Mouse (Mus musculus): ENCODE results near the gene Hoxa10. TPM values are rescaled to one million over a fixed set of nuclear protein-coding genes. Genes with fewer than 3 reads are reported as not detected.

Hoxa10 gene
- polyA plus RNA-seq, 1 experiment = not detected

- DNase-seq (ENCODE audit: low read depth in 1 of 2, low spot score in 2 of 2) = no peak
- H3K36me3 ChIP-seq (ENCODE audit: control insufficient read depth, insufficient read depth, low read length) = no peaks in the 10 kb centered on the region
- H3K27ac ChIP-seq (ENCODE audit: insufficient read depth, low read length) = no peak overlapping the region
- peaks cover 74% of the 10 kb centered on the region for H3K27me3 ChIP-seq (ENCODE audit: control insufficient read depth, insufficient read depth, low read length)
- WGBS = 3% methylated on average over 16 of the region's 16 CpGs
- H3K4me3 ChIP-seq (ENCODE audit: extremely low read depth, insufficient read depth, insufficient read length) = no peak overlapping the region
- TF ChIP-seq POLR2A (IDR thresholded peaks at IDR 0.05; ENCODE audit: low read depth, low read length) (no peak), CTCF (IDR thresholded peaks at IDR 0.05; ENCODE audit: extremely low read depth, insufficient read depth, insufficient read length, insufficient replicate concordance) (no peak)
- H3K4me1 ChIP-seq (ENCODE audit: control insufficient read depth, insufficient read depth, insufficient read length) = peaks cover 15% of the 10 kb centered on the region
These were observed 8.7 kb upstream of the Hoxa10 start for GRCm38 (mm10) chr6:52249415-52249738.

- TF ChIP-seq CTCF (IDR thresholded peaks at IDR 0.05; ENCODE audit: extremely low read depth, insufficient read depth, insufficient read length, insufficient replicate concordance) (no peak), POLR2A (IDR thresholded peaks at IDR 0.05; ENCODE audit: low read depth, low read length) (no peak)
- Histone ChIP-seq H3K4me3 (ENCODE audit: extremely low read depth, insufficient read depth, insufficient read length) (no peak overlapping the region), H3K27ac (ENCODE audit: insufficient read depth, low read length) (no peak overlapping the region), H3K36me3 (ENCODE audit: control insufficient read depth, insufficient read depth, low read length) (no peaks in the 10 kb centered on the region), H3K4me1 (ENCODE audit: control insufficient read depth, insufficient read depth, insufficient read length) (peaks cover 15% of the 10 kb centered on the region), H3K27me3 (ENCODE audit: control insufficient read depth, insufficient read depth, low read length) (peaks cover 74% of the 10 kb centered on the region)
- 6% methylated on average over 27 of the region's 27 CpGs for WGBS
- no peak for DNase-seq (ENCODE audit: low read depth in 1 of 2, low spot score in 2 of 2)
These were observed 8.2 kb upstream of the Hoxa10 start for GRCm38 (mm10) chr6:52248638-52249414.

- peaks cover 71% of the 10 kb centered on the region for H3K27me3 ChIP-seq (ENCODE audit: control insufficient read depth, insufficient read depth, low read length)
- WGBS = 5% methylated on average over 23 of the region's 23 CpGs
- H3K4me3 ChIP-seq (ENCODE audit: extremely low read depth, insufficient read depth, insufficient read length) = no peak overlapping the region
- H3K27ac ChIP-seq (ENCODE audit: insufficient read depth, low read length) = no peak overlapping the region
- no peaks in the 10 kb centered on the region for H3K36me3 ChIP-seq (ENCODE audit: control insufficient read depth, insufficient read depth, low read length)
- TF ChIP-seq POLR2A (IDR thresholded peaks at IDR 0.05; ENCODE audit: low read depth, low read length) (no peak), CTCF (IDR thresholded peaks at IDR 0.05; ENCODE audit: extremely low read depth, insufficient read depth, insufficient read length, insufficient replicate concordance) (no peak)
- H3K4me1 ChIP-seq (ENCODE audit: control insufficient read depth, insufficient read depth, insufficient read length) = peaks cover 15% of the 10 kb centered on the region
- DNase-seq (ENCODE audit: low read depth in 1 of 2, low spot score in 2 of 2) = no peak
These were observed 7.3 kb upstream of the Hoxa10 start for GRCm38 (mm10) chr6:52247766-52248637.

- no peak for TF ChIP-seq CTCF (IDR thresholded peaks at IDR 0.05; ENCODE audit: extremely low read depth, insufficient read depth, insufficient read length, insufficient replicate concordance)
- TF ChIP-seq POLR2A (IDR thresholded peaks at IDR 0.05; ENCODE audit: low read depth, low read length) = no peak
- H3K4me3 ChIP-seq (ENCODE audit: extremely low read depth, insufficient read depth, insufficient read length) = no peak overlapping the region
- H3K27me3 ChIP-seq (ENCODE audit: control insufficient read depth, insufficient read depth, low read length) = peaks cover 68% of the 10 kb centered on the region
- H3K27ac ChIP-seq (ENCODE audit: insufficient read depth, low read length) = no peak overlapping the region
- no peak for DNase-seq (ENCODE audit: low read depth in 1 of 2, low spot score in 2 of 2)
- H3K36me3 ChIP-seq (ENCODE audit: control insufficient read depth, insufficient read depth, low read length) = no peaks in the 10 kb centered on the region
- H3K4me1 ChIP-seq (ENCODE audit: control insufficient read depth, insufficient read depth, insufficient read length) = peaks cover 15% of the 10 kb centered on the region
- 11% methylated on average over 3 of the region's 3 CpGs for WGBS
These were observed 6.3 kb upstream of the Hoxa10 start for GRCm38 (mm10) chr6:52246916-52247315.

GRCm38 (mm10) chr6:52246403-52246803 lies 5.7 kb upstream of the Hoxa10 start:
- H3K4me1 ChIP-seq (ENCODE audit: control insufficient read depth, insufficient read depth, insufficient read length) = peaks cover 15% of the 10 kb centered on the region
- H3K27me3 ChIP-seq (ENCODE audit: control insufficient read depth, insufficient read depth, low read length) = peaks cover 69% of the 10 kb centered on the region
- H3K36me3 ChIP-seq (ENCODE audit: control insufficient read depth, insufficient read depth, low read length) = no peaks in the 10 kb centered on the region
- no peak overlapping the region for H3K27ac ChIP-seq (ENCODE audit: insufficient read depth, low read length)
- TF ChIP-seq POLR2A (IDR thresholded peaks at IDR 0.05; ENCODE audit: low read depth, low read length) = no peak
- TF ChIP-seq CTCF (IDR thresholded peaks at IDR 0.05; ENCODE audit: extremely low read depth, insufficient read depth, insufficient read length, insufficient replicate concordance) = no peak
- WGBS = 1% methylated on average over 26 of the region's 26 CpGs
- no peak overlapping the region for H3K4me3 ChIP-seq (ENCODE audit: extremely low read depth, insufficient read depth, insufficient read length)
- DNase-seq (ENCODE audit: low read depth in 1 of 2, low spot score in 2 of 2) = no peak

- H3K36me3 ChIP-seq (ENCODE audit: control insufficient read depth, insufficient read depth, low read length) = no peaks in the 10 kb centered on the region
- DNase-seq (ENCODE audit: low read depth in 1 of 2, low spot score in 2 of 2) = no peak
- no peak within 1 kb of the TSS for H3K27ac ChIP-seq (ENCODE audit: insufficient read depth, low read length)
- no peak within 1 kb of the TSS; the same call in 1 of the 2 replicates for H3K4me3 ChIP-seq (ENCODE audit: extremely low read depth, insufficient read depth, insufficient read length)
- TF ChIP-seq CTCF (IDR thresholded peaks at IDR 0.05; ENCODE audit: extremely low read depth, insufficient read depth, insufficient read length, insufficient replicate concordance) = no peak
- no peak for TF ChIP-seq POLR2A (IDR thresholded peaks at IDR 0.05; ENCODE audit: low read depth, low read length)
- H3K27me3 ChIP-seq (ENCODE audit: control insufficient read depth, insufficient read depth, low read length) = peaks cover 66% of the 10 kb centered on the region
- WGBS = 4% methylated on average over 20 of the region's 20 CpGs
- H3K4me1 ChIP-seq (ENCODE audit: control insufficient read depth, insufficient read depth, insufficient read length) = peaks cover 15% of the 10 kb centered on the region
These were observed 5.1 kb upstream of the Hoxa10 start, which contains the start of gene Hoxa11 for GRCm38 (mm10) chr6:52245757-52246142. Gene Hoxa11, minus strand, starts transcription at chr6:52245810.
